Mouse (Mus musculus) spleen, adult 12 weeks (tissue): ENCODE results near the gene E030018B13Rik.
A peak's percentile ranks its signal among the peaks of the same experiment; 100 is the strongest.

ENCODE experiments used
- DNase-seq: peaks from one replicate; pipeline ENCODE4 v3.0.0; 2022; ENCODE audit warnings: low spot score

The E030018B13Rik gene

DNA sequence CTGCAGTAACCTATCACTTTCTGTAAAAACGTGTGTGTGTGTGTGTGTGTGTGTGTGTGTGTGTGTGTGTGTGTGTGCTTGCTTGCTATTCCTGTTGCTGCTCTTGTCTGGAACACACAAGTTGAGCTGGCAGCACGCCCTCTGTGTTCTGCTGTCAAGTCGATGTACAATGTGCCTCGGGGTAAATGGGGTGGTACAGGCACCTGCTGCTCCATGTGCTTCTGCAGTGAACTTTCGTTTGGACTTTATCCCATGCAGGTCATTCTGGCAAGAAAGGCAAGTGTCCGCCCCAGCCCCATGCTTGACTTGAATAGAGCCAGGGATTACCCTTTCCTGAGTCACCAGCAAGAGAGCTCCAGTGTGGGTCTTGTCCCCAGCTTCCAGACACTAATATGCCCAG, 1.0 kb downstream of the E030018B13Rik start:
- no peak for DNase-seq

- DNase-seq = no peak
Measured at GRCm38 (mm10) chr7:63918771-63919768, 2.4 kb downstream of the E030018B13Rik start.

DNA sequence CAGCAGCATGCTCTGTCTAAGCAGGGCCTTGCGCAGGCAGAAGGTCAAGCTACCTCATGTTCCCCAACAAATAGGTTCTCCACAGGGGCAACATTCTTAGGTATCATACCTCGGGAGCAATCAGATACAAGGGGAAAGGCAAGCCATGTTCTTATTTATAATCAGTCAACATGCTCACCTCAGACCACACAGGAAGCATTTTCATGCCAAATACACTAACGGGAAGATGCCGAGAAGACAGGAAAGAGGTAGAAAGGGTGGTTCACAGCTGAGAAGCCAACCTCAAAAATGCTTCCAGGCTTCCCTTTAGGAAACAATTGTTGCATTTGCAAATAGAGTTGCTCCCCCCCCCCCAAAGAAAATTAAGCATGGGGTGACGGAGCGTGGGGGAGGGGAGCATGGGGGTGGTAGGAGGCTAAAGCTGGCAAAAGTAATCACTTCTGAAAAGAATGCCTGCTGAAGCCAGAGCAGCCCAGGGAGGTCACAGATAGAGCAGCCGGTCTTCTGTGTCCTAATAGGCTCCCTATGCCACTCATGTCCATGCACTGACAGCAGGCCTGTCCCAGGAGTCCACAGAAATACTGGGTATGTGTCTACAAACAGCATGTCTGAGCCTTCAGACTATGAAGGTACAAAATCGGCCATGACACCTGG, 5.4 kb downstream of the E030018B13Rik start:
- no peak for DNase-seq

- no peak for DNase-seq
Measured at GRCm38 (mm10) chr7:63922571-63922970, 5.9 kb downstream of the E030018B13Rik start.

DNA sequence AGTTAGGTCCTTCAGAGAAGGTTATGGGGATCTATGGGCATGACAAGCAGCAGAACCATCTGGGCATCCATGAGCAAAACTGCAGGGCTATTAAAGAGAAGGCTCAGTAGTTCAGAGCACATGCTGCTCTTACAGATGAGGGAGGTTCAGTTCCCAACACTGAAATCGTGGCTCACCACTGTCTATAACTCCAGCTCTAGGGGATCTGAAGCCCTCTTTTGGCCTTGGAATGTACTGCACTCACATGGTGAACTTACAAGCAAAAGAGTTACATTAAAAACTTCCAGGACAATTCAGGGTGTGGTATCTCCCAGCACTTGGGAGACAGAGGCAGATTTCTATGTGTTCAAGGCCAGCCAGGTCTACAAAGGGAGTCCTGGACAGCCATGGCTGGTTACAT, 6.3 kb downstream of the E030018B13Rik start:
- DNase-seq = no peak

GRCm38 (mm10) chr7:63924151-63924550, 7.5 kb downstream of the E030018B13Rik start:
- DNase-seq = no peak

DNA sequence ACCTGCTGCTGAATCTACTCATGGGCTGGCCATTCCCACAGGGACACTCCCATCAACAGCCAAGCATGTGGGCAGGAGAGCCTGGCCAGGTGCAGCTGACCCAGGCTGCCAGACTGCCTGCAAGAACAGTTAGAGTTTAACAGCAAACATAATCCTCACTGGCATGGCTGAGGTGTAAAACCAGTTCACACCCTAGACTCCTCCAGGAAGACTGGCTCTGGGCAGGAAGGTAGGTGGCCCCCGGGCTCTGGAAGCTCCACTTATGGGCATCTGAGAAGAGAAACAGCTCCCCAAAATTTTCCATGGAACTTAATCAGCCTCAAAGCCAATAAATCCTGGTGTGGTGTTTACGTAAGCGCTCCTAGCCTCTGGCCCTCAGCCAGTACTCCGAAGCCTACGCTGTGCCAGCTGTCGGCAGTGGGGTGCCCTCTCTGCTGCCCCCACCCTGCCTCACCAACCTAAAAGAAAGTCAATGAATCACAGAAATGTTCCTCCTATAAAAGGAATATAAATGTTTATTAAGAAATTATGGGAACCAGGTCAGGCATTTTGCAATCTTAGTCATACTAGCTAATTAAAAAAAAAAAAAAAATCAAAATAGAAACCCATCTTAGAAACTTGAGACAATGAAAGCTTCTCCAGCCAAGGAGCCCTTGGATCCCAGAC, 8.2 kb downstream of the E030018B13Rik start:
- DNase-seq = no peak

GRCm38 (mm10) chr7:63925413-63926360, 9.0 kb downstream of the E030018B13Rik start:
- no peak for DNase-seq

GRCm38 (mm10) chr7:63926492-63926891, 9.8 kb downstream of the E030018B13Rik start:
- no peak for DNase-seq

DNA sequence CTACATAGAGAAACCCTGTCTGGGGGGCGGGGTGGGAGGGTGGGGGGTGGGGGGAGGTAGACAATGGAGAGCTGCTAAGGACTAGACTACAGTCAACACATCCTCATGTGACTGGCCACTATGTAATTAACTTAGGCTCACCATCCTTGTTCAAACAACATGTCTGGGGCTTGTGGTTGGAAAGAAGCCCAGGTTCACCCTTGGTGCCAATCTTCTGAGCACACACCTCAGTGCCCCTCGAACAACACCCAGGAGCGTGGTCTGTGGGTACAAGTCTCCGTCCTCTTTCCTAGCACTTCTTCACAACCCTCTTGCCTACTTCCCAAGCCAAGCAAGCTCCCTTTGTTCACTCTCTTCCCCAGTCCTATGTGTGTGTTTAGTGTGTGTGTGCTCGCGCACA, 10.5 kb downstream of the E030018B13Rik start:
- no peak for DNase-seq

DNA sequence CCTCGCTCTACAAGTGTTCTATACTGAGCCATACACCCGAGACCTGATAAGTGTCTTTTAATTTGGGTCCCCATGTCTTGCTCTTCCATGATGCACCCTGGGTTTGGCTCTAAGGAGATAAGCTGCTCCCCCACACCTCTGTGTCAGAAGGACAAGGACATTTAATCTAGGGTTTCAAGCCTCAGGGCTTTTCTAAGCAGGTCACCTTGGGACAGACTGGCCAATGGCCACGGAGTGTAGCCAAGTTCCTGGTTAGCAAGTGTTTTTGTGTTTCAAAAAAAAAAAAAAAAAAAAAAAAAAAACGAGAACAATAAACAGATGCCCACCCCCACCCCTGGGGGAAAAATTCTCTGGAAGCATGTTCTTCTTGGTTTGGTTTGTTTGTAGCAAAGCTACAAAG, 12.4 kb downstream of the E030018B13Rik start:
- no peak for DNase-seq

GRCm38 (mm10) chr7:63930132-63930531, 13.5 kb downstream of the E030018B13Rik start:
- no peak for DNase-seq

DNA sequence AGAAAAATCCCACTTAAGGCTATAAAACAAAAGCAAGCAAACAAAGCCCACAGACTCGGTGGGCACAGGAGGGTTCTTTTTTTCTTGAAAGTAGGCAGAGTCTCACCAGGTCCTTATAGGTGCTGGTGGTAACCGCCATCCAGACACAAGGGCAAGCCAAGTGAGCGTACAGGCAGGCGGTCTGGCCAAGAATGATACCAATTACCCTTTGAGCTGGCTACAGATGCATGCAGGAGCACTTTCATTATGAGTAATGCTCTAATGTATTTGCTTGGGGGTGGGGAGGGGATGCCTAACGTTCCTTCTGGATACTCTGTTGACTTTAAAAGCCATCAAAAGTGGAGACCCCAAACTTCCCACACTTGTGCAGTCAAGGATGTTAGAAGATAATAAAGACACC, 14.1 kb downstream of the E030018B13Rik start:
- DNase-seq = no peak

DNA sequence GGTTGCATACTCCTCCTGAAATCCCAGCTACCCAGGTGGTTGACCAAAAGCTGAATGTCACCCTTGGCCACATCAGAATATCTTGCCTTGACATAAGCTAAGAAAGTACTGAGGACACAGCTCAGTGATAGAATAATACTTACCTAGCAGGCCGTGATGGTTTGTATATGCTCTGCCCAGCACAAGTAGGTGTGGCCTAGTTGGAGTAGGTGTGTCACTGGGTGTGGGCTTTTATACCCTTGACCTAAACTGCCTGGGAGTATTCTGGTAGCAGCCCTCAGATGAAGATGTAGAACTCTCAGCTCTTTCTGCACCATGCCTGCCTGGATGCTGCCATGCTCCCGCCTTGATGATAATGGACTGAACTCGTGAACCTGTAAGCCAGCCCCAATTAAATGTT, 15.8 kb downstream of the E030018B13Rik start:
- DNase-seq = no peak

DNA sequence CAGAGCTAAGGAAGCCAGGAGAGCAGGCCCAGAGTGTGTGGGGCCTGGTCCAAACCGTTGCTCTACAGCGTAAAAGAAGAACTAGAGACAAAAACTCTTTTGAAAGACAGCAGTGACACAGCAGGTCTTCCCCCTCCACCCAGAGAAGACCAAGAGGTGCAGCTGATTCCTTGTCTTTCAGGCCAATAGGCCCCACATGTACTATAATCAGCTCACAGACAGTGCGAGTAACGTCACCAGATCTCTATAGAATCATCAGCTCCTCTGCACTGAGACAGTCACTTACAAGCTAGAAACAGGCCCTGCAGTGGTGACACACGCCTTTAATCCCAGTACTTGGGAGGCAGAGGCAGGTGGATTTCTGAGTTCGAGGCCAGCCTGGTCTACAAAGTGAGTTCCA, 17.2 kb downstream of the E030018B13Rik start:
- DNase-seq = no peak

DNA sequence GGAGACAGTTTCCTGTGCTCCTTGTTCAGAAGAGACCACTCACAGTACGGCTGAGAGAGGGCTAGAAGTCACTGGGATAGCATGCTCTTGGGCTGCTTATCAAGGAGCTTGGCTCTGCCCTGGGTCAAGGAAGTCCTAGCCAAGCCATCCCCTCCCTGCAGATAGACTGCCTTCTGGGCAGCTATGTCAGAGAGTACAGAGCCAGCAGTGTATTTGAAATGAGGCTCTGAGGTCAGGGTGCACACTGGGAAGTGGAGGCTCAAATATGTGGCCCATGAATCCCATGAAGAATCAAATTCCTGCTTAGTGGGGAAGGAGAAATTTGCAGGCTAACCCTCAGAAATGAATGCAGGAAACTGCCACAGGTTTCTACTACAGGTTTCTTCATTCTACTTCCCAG, 17.9 kb downstream of the E030018B13Rik start:
- DNase-seq = no peak

DNA sequence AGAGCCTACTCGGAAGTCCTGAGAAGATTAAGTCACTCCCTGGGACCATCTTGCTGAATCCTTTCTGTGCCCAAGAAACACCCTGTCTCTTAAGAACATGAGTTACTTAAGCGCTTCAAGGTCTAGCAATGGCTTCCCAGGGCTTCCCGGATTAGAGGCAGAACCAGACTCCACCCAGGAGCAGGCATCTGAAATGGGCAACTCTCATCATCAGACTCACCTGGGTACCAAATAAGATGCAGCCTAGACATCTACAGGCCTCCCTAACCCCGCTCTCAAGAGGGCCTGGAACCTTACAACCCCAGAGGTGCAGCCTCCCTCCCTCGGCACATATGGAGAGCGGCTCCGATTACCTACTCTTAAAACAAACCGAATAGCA, 19.1 kb downstream of the E030018B13Rik start:
- no peak for DNase-seq

GRCm38 (mm10) chr7:63936188-63936985, 19.7 kb downstream of the E030018B13Rik start:
- DNase-seq = peak; percentile 74

GRCm38 (mm10) chr7:63936986-63937235, 20.3 kb downstream of the E030018B13Rik start:
- no peak for DNase-seq

DNA sequence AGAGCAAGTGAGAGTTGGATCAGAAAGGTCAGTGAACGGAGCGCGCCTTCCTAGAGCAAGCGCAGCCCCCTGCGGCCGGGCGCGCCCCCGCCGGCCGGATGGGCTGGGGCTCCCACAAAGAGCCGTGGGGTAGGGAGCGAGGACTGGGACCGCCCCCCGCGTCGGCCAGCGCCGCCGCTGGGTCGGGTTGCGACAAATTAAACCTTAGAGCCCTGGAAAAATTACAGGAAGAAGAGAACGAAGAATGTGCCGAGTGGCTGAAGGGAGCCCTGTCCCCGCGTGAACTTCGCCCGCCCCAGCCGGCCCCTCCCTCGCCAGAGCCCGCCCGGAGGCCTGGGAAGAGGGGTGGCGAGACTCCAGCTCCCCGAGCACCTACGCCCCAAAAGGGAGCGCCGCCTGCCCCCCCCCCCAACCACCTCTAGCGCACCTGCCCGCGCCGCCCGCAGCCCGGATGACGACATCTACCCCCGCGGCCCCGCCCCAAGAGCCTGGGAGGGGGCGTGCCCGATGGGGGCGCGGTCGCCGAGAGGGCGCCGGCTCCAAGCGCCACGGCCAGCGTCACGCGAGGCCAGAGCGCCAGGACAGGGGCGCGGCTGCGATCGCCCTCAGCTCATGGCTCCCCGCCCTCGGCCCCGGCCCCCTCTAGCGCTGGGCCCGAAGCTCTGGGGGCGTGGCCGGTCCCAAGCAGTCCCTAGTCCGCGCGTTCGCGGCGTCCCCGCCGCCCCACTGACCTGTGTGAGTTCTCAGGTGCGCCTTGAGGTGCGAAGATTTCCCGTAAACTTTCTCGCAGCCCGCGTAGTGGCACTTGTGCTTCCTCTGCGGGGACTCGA, 20.8 kb downstream of the E030018B13Rik start:
- peak; percentile 85 for DNase-seq
